Mouse (Mus musculus): ENCODE results near the gene Pnp.

- no peak for TF ChIP-seq CTCF (IDR thresholded peaks at IDR 0.05; ENCODE audit: extremely low read depth, insufficient read length, insufficient replicate concordance, low read depth, low read length)
- no peak for TF ChIP-seq POLR2A (IDR thresholded peaks at IDR 0.05; ENCODE audit: low read depth, low read length)
These were observed 22.8 kb upstream of the Pnp start for GRCm38 (mm10) chr14:50908126-50908525.
